Mouse (Mus musculus) small intestine, adult 10 weeks (tissue): ENCODE measurements around the gene Hnrnpc. TPM values are rescaled to one million over a fixed set of nuclear protein-coding genes. Genes with fewer than 3 reads are reported as not detected.

ENCODE experiments used
- polyA plus RNA-seq: library from polyadenylated mRNA; stranded (reverse); fragments of 350-450 nt; fragmentation: Illumina TruSeq; extraction: RNeasy Lipid Tissue Mini Kit (QIAGEN cat#74804); gene quantifications from one replicate; pipeline ENCODE4 v1.2.3, GENCODE M21; 2014; ENCODE audit warnings: low replicate concordance

Hnrnpc gene
- 274 TPM for polyA plus RNA-seq

GRCm38 (mm10) chr14:52103856-52104676 is at the start of gene Hnrnpc:
TSS of gene Hnrnpc (minus strand) at chr14:52104028.

GRCm38 (mm10) chr14:52110346-52110745 is 6.5 kb upstream of the Hnrnpc start, which contains the start of gene Rpgrip1:
TSS of gene Rpgrip1 (plus strand) at chr14:52110704.

GRCm38 (mm10) chr14:52042359-52042758 is 61.5 kb downstream of the Hnrnpc start, which contains the start of gene Olfr221:
TSS of gene Olfr221 (minus strand) at chr14:52042459.

Other genes starting within 250 kb of the Hnrnpc start
- 3.0 TPM for gene Mettl17, start 219.2 kb downstream of the Hnrnpc start, polyA plus RNA-seq
- 0.97 TPM for gene Slc39a2, start 211.1 kb downstream of the Hnrnpc start, polyA plus RNA-seq
- gene Ndrg2, start 189.9 kb downstream of the Hnrnpc start, polyA plus RNA-seq = 68.9 TPM
- gene Tppp2, start 185.6 kb downstream of the Hnrnpc start, polyA plus RNA-seq = not detected
- gene Rnase13, start 181.3 kb downstream of the Hnrnpc start, polyA plus RNA-seq = not detected
- gene Arhgef40, start 119.3 kb downstream of the Hnrnpc start, polyA plus RNA-seq = 2.4 TPM
- 7.1 TPM for gene Tmem253, start 88.4 kb downstream of the Hnrnpc start, polyA plus RNA-seq
- 0.59 TPM for gene Zfp219, start 83.3 kb downstream of the Hnrnpc start, polyA plus RNA-seq
- gene Olfr221, start 61.6 kb downstream of the Hnrnpc start, polyA plus RNA-seq = not detected
- gene Rpgrip1, start 6.7 kb upstream of the Hnrnpc start, polyA plus RNA-seq = 2.0 TPM
- 37.6 TPM for gene Supt16, start 93.4 kb upstream of the Hnrnpc start, polyA plus RNA-seq
- 45.7 TPM for gene Chd8, start 153.8 kb upstream of the Hnrnpc start, polyA plus RNA-seq
- 31.1 TPM for gene Tox4, start 175.1 kb upstream of the Hnrnpc start, polyA plus RNA-seq
- 6.8 TPM for gene Rab2b, start 175.5 kb upstream of the Hnrnpc start, polyA plus RNA-seq
- 21.5 TPM for gene Mettl3, start 201.1 kb upstream of the Hnrnpc start, polyA plus RNA-seq
- gene Sall2, start 224.7 kb upstream of the Hnrnpc start, polyA plus RNA-seq = 1.7 TPM